Mouse (Mus musculus) heart, embryonic 12.5 days (tissue): Measurements from ENCODE around the gene Pcp4. TPM values are rescaled to one million over a fixed set of nuclear protein-coding genes. Genes with fewer than 3 reads are reported as not detected.
"Not testable (repeated sequence)": the region's sequence is repeated elsewhere in the genome, so short reads cannot be mapped to it uniquely, and the experiment has no call there.

Experiments used
- ATAC-seq: fragments of 200-750 bp; cut with Nextera tagmentation; 2 replicates; pipeline ENCODE4 v1.8.0; 2017; ENCODE audit warnings: moderate TSS enrichment, moderate library complexity; ENCODE audit not compliant: insufficient number of reproducible peaks, low FRiP score
- H3K27ac ChIP-seq: fragments of 300-500 bp; sonication (generic); 2 replicates; pipeline ENCODE4 v1.5.1; 2016; ENCODE audit warnings: mild to moderate bottlenecking, moderate library complexity; ENCODE audit not compliant: poor library complexity, severe bottlenecking
- H3K27me3 ChIP-seq: fragments of 300-500 bp; sonication (generic); replicated peaks from 2 replicates; pipeline ENCODE4 v1.6.1; 2016; ENCODE audit warnings: mild to moderate bottlenecking, moderate library complexity
- H3K36me3 ChIP-seq: fragments of 300-500 bp; sonication (generic); 2 replicates; pipeline ENCODE4 v1.6.1; 2016; ENCODE audit warnings: mild to moderate bottlenecking, moderate library complexity
- H3K4me1 ChIP-seq: fragments of 300-500 bp; sonication (generic); replicated peaks from 2 replicates; pipeline ENCODE4 v1.6.1; 2016; ENCODE audit warnings: mild to moderate bottlenecking
- H3K4me2 ChIP-seq: fragments of 300-500 bp; sonication (generic); 2 replicates; pipeline ENCODE4 v1.6.1; 2016; ENCODE audit warnings: mild to moderate bottlenecking, moderate library complexity
- H3K4me3 ChIP-seq: fragments of 300-500 bp; sonication (generic); 2 replicates; pipeline ENCODE4 v1.5.1; 2016; ENCODE audit warnings: mild to moderate bottlenecking
- H3K9ac ChIP-seq: fragments of 300-500 bp; sonication (generic); 2 replicates; pipeline ENCODE4 v1.6.1; 2016; ENCODE audit warnings: mild to moderate bottlenecking, moderate library complexity
- H3K9me3 ChIP-seq: fragments of 300-500 bp; sonication (generic); replicated peaks from 2 replicates; pipeline ENCODE4 v1.6.1; 2016; ENCODE audit warnings: mild to moderate bottlenecking, moderate library complexity
- WGBS: fragments of 180-500 bp; shearing (Covaris S2); methylation state at CpG from one replicate; pipeline ENCODE4 v1.1.7; 2016; 5-methylcytosine and 5-hydroxymethylcytosine counted together
- polyA plus RNA-seq: library from polyadenylated mRNA; unstranded; fragments of >200 nt; fragmentation: Nextera tagmentation; extraction: Ambion mirVana; gene quantifications from 2 replicates; pipeline ENCODE4 v1.2.1, GENCODE M21; 2016

Pcp4 gene
- polyA plus RNA-seq, 1 experiment from 2014 or later, result 2.2 TPM

DNA sequence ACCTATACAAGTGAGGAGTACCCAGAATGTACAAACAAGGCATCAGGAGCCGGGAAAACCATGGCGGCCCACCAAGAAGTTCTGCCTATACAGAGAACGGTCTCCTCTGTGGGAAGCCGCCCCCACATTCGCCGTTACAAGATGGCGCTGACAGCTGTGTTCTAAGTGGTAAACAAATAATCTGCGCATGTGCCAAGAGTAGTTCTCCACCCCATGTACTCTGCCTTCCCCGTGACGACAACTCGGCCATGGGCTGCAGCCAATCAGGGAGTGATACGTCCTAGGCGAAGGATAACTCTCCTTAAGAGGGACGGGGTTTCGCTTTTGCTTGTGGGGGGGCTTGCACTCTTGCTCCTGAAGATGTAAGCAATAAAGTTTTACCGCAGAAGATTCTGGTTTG, 16.5 kb upstream of the Pcp4 start:
- WGBS, result 92% methylated on average over 16 of the region's 16 CpGs
- ATAC-seq, H3K36me3 ChIP-seq, H3K27ac ChIP-seq, H3K9me3 ChIP-seq, H3K4me1 ChIP-seq, H3K9ac ChIP-seq, H3K4me3 ChIP-seq, H3K4me2 ChIP-seq, H3K27me3 ChIP-seq: not testable (repeated sequence)

DNA sequence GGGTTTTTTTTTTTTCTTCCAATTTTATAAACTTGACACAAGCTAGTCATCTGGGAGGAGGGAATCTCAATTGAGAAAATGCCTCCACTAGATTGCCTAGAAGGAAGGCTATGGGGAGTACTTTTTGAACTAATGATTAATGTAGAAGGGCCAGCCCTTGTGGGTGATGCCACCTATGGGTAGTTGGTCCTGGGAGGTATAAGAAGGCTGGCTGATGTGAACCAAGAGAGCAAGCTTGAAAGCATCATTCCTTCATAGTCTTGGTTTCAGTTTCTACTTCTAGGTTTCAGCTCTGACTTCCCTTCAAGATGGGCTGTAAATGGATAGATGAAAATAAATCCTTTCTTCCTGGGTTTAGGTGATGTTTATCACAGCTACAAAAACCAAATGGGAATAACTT, 13.3 kb upstream of the Pcp4 start:
- Histone ChIP-seq H3K4me3 (no peak overlapping the region), H3K4me1 (no peaks in the 10 kb centered on the region), H3K27ac (no peak overlapping the region), H3K4me2 (no peak overlapping the region), H3K9me3 (no peaks in the 10 kb centered on the region), H3K9ac (no peak overlapping the region), H3K27me3 (no peaks in the 10 kb centered on the region), H3K36me3 (no peaks in the 10 kb centered on the region)
- no peak for ATAC-seq

DNA sequence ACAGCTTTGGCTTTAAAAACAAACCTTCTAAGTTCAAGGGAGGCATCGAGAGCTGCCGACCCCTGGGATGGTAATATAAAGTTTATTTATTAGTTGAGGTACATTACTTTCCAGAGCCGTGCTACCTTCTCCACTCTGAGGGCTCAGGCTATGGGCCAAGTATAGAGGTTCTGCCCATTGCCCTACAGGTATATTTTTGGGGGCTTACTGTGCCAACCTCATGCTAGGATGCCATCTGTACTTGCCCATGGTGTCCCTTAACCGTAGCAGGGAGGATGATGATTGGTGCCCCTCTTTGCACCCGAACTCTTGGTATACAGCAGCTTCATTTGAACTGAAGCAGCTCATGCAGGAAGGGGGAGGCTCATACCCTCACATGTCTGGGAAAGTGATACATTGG, 9.8 kb upstream of the Pcp4 start:
- Histone ChIP-seq H3K4me2 (no peak overlapping the region), H3K9me3 (no peaks in the 10 kb centered on the region), H3K27me3 (no peaks in the 10 kb centered on the region), H3K4me3 (no peak overlapping the region), H3K36me3 (no peaks in the 10 kb centered on the region), H3K9ac (no peak overlapping the region), H3K27ac (no peak overlapping the region), H3K4me1 (no peaks in the 10 kb centered on the region)
- no peak for ATAC-seq
- 84% methylated on average over 5 of the region's 5 CpGs for WGBS

DNA sequence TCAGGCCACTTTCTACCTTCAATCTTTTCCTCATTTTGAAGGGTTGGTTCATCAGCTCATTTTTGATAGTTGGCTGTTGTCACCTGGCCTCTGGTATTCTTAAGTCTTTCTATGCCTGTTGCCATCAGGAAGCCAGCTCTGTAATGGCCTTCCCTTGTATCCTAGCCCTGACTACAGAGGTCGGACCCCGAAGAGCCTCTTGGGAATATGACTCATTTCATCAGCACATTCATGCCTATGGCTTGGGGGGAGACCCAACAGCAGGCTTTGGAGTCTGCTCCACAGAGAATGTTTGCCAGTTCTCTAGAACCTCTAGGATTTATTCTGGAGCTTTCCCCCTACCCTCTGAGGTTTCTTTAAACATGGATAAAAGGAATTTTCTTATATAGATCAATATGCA, 8.1 kb upstream of the Pcp4 start:
- ATAC-seq, result no peak
- no peak overlapping the region for H3K27ac ChIP-seq
- no peaks in the 10 kb centered on the region for H3K27me3 ChIP-seq
- H3K9ac ChIP-seq, result no peak overlapping the region
- no peaks in the 10 kb centered on the region for H3K4me1 ChIP-seq
- H3K4me3 ChIP-seq, result no peak overlapping the region
- H3K4me2 ChIP-seq, result no peak overlapping the region
- no peaks in the 10 kb centered on the region for H3K36me3 ChIP-seq
- 90% methylated on average over 2 of the region's 2 CpGs for WGBS
- no peaks in the 10 kb centered on the region for H3K9me3 ChIP-seq

DNA sequence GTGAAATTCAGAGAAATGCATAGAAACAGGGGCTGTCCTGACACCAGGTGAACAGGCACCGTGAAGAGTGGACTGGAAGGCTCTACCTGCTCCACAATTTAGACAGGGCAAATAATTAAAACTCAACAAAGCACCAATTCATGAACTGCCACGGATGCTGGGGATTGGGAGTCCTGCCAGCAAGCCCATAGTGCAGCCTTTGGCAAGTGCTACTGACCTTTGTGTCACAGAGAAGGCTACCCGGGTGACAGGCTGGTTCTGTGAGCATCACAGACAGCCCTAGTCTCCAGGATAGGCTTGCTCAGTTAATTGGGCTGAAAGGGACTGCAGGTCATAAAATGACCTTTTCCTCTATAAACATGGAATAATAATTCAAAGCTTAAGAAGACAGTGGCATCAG, 6.6 kb upstream of the Pcp4 start:
- Histone ChIP-seq H3K4me3 (no peak overlapping the region), H3K36me3 (no peaks in the 10 kb centered on the region), H3K4me2 (no peak overlapping the region), H3K4me1 (no peaks in the 10 kb centered on the region), H3K27me3 (no peaks in the 10 kb centered on the region; the same call in 1 of the 2 replicates), H3K9me3 (no peaks in the 10 kb centered on the region), H3K9ac (no peak overlapping the region), H3K27ac (no peak overlapping the region)
- 66% methylated on average over 3 of the region's 3 CpGs for WGBS
- ATAC-seq, result no peak

DNA sequence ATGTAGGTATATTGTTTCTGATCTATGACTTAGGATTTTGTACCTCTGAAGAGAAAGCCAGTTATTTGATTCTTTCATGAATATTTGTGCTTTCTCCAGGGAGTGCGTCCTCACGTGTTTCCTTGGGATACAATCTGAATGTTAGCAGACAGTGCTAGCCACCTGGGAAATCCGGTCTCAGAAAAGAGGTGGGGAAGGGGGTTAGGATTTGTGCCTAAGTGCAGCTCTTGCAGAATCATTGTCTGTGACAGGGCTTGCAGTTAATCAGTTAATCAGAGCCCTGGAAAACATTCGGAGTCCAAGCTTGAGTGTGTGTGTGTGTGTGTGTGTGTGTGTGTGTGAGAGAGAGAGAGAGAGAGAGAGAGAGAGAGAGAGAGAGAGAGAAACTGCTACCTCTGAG, 605 bp downstream of the Pcp4 start:
- no peak for ATAC-seq
- Histone ChIP-seq H3K9ac (no peak overlapping the region), H3K4me1 (peaks cover 15% of the 10 kb centered on the region), H3K27ac (no peak overlapping the region), H3K4me2 (no peak overlapping the region), H3K27me3 (peaks cover 18% of the 10 kb centered on the region; the same call in 1 of the 2 replicates), H3K9me3 (no peaks in the 10 kb centered on the region), H3K4me3 (no peak overlapping the region), H3K36me3 (no peaks in the 10 kb centered on the region)
- WGBS, result 60% methylated on average over 4 of the region's 4 CpGs

DNA sequence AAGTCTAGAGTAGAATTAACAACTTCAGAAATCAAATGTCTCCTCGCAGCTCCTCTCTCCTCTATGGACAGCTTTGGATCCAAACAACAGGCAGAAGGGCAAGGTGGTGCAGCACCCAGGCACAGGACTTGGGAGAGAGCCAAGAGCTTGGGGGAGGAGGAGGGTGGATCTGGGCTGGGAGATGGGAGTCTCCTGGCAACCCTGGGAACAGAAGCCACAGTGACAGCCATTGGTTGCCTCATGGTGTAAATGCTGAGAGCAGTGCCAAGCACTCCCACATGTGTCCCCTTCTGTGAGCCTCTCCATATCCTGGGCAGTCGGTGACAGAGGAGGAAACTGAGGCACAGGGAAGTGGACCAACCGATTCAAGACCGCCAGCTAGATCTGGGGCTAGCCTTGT, 1.3 kb downstream of the Pcp4 start:
- H3K36me3 ChIP-seq, result no peaks in the 10 kb centered on the region
- H3K4me1 ChIP-seq, result peaks cover 15% of the 10 kb centered on the region
- H3K4me2 ChIP-seq, result no peak overlapping the region
- 78% methylated on average over 4 of the region's 4 CpGs for WGBS
- H3K4me3 ChIP-seq, result no peak overlapping the region
- H3K27me3 ChIP-seq, result peaks cover 18% of the 10 kb centered on the region; the same call in 1 of the 2 replicates
- H3K9me3 ChIP-seq, result no peaks in the 10 kb centered on the region
- no peak overlapping the region for H3K9ac ChIP-seq
- ATAC-seq, result no peak
- no peak overlapping the region for H3K27ac ChIP-seq

DNA sequence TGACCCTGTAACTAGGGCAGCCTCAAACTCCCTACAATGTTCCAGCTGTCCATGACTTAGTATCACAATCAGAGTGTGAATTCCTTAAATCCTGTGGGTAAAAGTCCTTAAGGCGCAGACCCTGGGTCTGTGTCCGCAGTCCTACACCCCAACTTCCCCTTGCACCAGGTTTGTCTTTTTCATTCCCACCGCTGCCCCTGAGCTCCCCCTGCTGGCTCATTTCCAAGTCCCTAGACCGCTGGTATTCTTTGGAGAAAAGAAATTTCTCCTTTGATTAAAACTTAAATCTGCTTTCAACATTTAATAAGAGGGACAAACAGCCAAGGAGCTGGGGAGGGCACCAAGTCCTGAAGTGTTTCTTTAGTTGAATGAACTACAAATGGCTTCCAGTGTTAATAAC, 2.2 kb downstream of the Pcp4 start:
- ATAC-seq, result no peak
- no peak overlapping the region for H3K9ac ChIP-seq
- H3K4me2 ChIP-seq, result no peak overlapping the region
- H3K27me3 ChIP-seq, result peaks cover 18% of the 10 kb centered on the region; the same call in 1 of the 2 replicates
- H3K4me3 ChIP-seq, result no peak overlapping the region
- peaks cover 15% of the 10 kb centered on the region for H3K4me1 ChIP-seq
- H3K36me3 ChIP-seq, result no peaks in the 10 kb centered on the region
- no peaks in the 10 kb centered on the region for H3K9me3 ChIP-seq
- no peak overlapping the region for H3K27ac ChIP-seq
- WGBS, result 55% methylated on average over 4 of the region's 4 CpGs

DNA sequence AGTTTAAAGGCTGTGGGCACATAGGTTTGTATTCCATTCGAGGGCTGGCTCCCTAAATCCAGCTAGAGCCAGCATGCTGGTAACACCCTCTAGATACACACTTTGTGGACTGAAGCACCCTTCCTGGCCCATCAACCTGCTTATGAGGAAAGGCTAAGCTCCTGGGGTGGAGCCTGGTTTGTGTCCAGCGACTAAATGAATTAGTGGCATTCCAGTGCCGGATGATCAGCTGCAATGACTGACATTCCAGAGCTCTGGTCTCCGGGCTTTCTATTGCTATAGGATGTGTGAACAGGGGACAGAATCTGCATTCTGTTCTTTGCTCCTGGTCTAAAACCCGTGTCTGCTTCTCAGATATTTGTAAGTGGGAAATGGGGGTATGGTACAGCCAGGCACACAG, 5.0 kb downstream of the Pcp4 start:
- WGBS, result 20% methylated on average over 5 of the region's 5 CpGs
- H3K4me3 ChIP-seq, result no peak overlapping the region
- no peaks in the 10 kb centered on the region for H3K9me3 ChIP-seq
- H3K27ac ChIP-seq, result peak overlapping the region; percentile 10
- H3K4me1 ChIP-seq, result peaks cover 15% of the 10 kb centered on the region
- H3K36me3 ChIP-seq, result no peaks in the 10 kb centered on the region
- peak overlapping the region; percentile 51 for H3K4me2 ChIP-seq
- no peak overlapping the region for H3K9ac ChIP-seq
- peaks cover 10% of the 10 kb centered on the region; the same call in 1 of the 2 replicates for H3K27me3 ChIP-seq
- ATAC-seq, result no peak

DNA sequence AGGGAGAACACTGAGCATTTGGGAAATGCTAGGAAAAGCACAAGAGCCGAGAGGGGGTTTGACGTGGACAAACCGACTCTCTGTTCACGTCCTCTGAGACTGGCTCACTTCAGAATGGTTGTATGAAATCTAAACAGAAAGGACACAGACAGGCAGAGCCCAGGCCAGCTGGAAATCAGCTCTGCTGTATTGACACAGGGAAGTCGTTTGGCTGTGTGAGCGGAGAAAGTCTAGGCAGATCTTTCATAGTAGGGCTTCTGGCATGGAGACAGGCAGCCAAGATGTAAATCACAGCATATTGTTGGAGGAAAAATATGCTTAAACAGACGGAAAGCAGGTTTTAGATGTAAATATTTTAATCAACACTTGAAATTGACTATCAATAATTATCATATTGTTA, 5.4 kb downstream of the Pcp4 start:
- H3K9ac ChIP-seq, result no peak overlapping the region
- no peaks in the 10 kb centered on the region for H3K36me3 ChIP-seq
- H3K9me3 ChIP-seq, result no peaks in the 10 kb centered on the region; the same call in 1 of the 2 replicates
- peak overlapping the region; percentile 51 for H3K4me2 ChIP-seq
- peaks cover 15% of the 10 kb centered on the region for H3K4me1 ChIP-seq
- 30% methylated on average over 7 of the region's 7 CpGs for WGBS
- peaks cover 10% of the 10 kb centered on the region; the same call in 1 of the 2 replicates for H3K27me3 ChIP-seq
- H3K27ac ChIP-seq, result peak overlapping the region; percentile 10
- no peak overlapping the region for H3K4me3 ChIP-seq
- no peak for ATAC-seq

DNA sequence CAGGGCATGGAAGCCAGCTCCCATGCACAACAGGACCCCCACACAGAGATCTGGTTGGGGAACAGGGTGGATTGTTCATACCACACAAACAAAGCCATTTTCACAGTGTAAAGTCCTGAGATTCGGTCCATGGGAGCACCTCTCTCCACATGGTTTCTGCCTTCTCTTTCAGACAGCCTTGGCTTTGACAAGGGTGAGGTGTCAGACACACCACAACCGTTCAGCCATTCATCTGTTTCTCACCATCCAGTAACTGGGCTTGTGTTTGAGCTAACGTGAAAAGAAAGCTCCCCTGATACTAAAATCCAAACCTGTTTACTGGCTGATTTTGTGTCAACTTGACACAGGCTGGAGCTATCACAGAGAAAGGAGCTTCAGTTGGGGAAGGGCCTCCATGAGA, 6.8 kb downstream of the Pcp4 start:
- Histone ChIP-seq H3K4me1 (peaks cover 10% of the 10 kb centered on the region), H3K4me2 (no peak overlapping the region), H3K9ac (no peak overlapping the region), H3K27me3 (peaks cover 4% of the 10 kb centered on the region; the same call in 1 of the 2 replicates), H3K36me3 (no peaks in the 10 kb centered on the region), H3K27ac (no peak overlapping the region), H3K9me3 (no peaks in the 10 kb centered on the region; the same call in 1 of the 2 replicates), H3K4me3 (no peak overlapping the region)
- 68% methylated on average over 3 of the region's 3 CpGs for WGBS
- no peak for ATAC-seq

DNA sequence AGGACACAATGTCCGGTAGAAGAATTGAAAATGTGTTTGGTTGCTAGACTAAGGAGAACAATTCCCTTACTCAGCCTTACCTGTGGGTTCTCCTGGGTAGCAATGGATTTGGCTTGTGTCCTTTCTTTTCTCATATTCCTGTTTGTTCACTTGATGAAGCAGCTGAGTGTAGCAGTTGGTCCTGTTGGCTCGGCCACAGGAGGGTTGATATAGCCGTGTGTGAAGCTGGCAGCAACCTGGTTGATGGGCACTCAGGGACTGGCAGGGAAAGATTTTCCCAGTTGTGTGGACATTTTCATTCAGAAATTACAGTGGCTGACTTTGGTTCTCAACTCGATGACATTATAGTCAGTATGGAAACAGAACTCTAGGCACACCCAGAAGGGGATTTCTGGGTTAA, 14.4 kb downstream of the Pcp4 start:
- Histone ChIP-seq H3K27me3 (no peaks in the 10 kb centered on the region), H3K9me3 (no peaks in the 10 kb centered on the region; the same call in 1 of the 2 replicates), H3K4me1 (no peaks in the 10 kb centered on the region), H3K36me3 (no peaks in the 10 kb centered on the region), H3K9ac (no peak overlapping the region), H3K27ac (no peak overlapping the region), H3K4me2 (no peak overlapping the region), H3K4me3 (no peak overlapping the region)
- no peak for ATAC-seq
- WGBS, result 88% methylated on average over 4 of the region's 4 CpGs
